ENCODE assay signal across 13 mouse cellular contexts in the genomic region with DNA sequence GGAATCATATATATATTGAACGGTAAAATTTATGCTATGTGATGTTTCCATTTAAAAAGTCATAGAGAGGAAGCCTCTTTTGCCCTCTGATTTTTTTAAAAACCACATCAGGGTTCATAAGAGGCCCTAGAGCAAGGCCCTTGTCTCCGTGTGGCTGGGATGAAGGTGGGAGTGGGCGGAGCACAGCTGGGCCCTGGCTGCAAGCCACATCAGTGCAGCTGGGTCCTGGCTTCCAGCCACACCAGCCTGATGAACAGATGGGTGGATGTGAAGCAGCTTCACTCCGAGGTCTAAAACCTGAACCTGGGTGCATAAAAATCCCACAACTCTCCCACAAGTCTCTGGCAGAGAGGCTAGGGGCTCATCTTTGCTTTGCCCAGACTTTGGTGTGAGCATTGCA.
DNase-seq lines count a peak whose midpoint lies in the region; ATAC-seq lines count a peak whose summit lies in the region.
"Had no signal": no experiment of that assay in that cellular context is flagged by ENCODE, and none has a peak within 500 bp of the region (broad histone marks: within the 10 kb centered on the region; RNA-seq: fewer than 3 reads in every experiment).

No protein-coding gene starts in this region.

- 33% methylated on average over 4 of the region's 4 CpGs for WGBS in lung, embryonic 16.5 days

- H3K36me3 ChIP-seq in lung, embryonic 16.5 days (ENCODE audit: control insufficient read depth, insufficient read depth, low read length), result no peaks in the 10 kb centered on the region
- H3K36me3 ChIP-seq: embryonic facial prominence, embryonic 13.5 days; intestine, embryonic 15.5 days had no signal

- H3K9me3 ChIP-seq in lung, embryonic 16.5 days (ENCODE audit: control insufficient read depth, low read length), result no peaks in the 10 kb centered on the region
- H3K9me3 ChIP-seq: embryonic facial prominence, embryonic 13.5 days; intestine, embryonic 15.5 days; limb, embryonic 12.5 days had no signal

- no peak overlapping the region for H3K27ac ChIP-seq in lung, embryonic 16.5 days (ENCODE audit: low read length)
- H3K27ac ChIP-seq: embryonic facial prominence, embryonic 13.5 days; intestine, embryonic 15.5 days; limb, embryonic 12.5 days had no signal

- DNase-seq in kidney, postnatal 10 days, result peak; percentile 27
- DNase-seq in kidney, adult 9 months, result no peak
- peak; percentile 62 for DNase-seq in testis, postnatal 10 days (ENCODE audit: low spot score)
- no peak for DNase-seq in testis, postnatal 14 days (ENCODE audit: low spot score)
- peak; percentile 26 for DNase-seq in thymus, postnatal 4 days
- no peak for DNase-seq in urinary bladder, postnatal 14 days (ENCODE audit: low spot score)
- DNase-seq: cerebellum, adult 9-11 months; gastrocnemius, postnatal 36 days had no signal

- no peak overlapping the region for H3K9ac ChIP-seq in lung, embryonic 16.5 days (ENCODE audit: low read length)
- H3K9ac ChIP-seq: embryonic facial prominence, embryonic 13.5 days; intestine, embryonic 15.5 days; limb, embryonic 12.5 days had no signal

- H3K4me2 ChIP-seq in lung, embryonic 16.5 days (ENCODE audit: low read depth, low read length), result no peak overlapping the region
- H3K4me2 ChIP-seq: embryonic facial prominence, embryonic 13.5 days; intestine, embryonic 15.5 days; limb, embryonic 12.5 days had no signal

- H3K4me1 ChIP-seq in lung, embryonic 16.5 days (replicated peaks; ENCODE audit: control insufficient read depth, insufficient read depth, low read length), result peaks cover 5% of the 10 kb centered on the region; the same call in 1 of the 2 replicates
- H3K4me1 ChIP-seq: intestine, embryonic 15.5 days; limb, embryonic 12.5 days had no signal

- H3K4me3 ChIP-seq in lung, embryonic 16.5 days (ENCODE audit: low read length), result no peak overlapping the region
- H3K4me3 ChIP-seq: embryonic facial prominence, embryonic 13.5 days; intestine, embryonic 15.5 days; limb, embryonic 12.5 days had no signal

- ATAC-seq in lung, embryonic 16.5 days (ENCODE audit: low read depth), result peak; percentile 69; the same call in 1 of the 2 replicates
- ATAC-seq: forebrain, embryonic 16.5 days; intestine, embryonic 15.5 days had no signal

- no peaks in the 10 kb centered on the region for H3K27me3 ChIP-seq in lung, embryonic 16.5 days (ENCODE audit: control insufficient read depth, insufficient read depth, low read depth, low read length)
- H3K27me3 ChIP-seq: embryonic facial prominence, embryonic 13.5 days; intestine, embryonic 15.5 days had no signal

Comparison
In these comparisons a context has a peak if more than half of its experiments do, and no peak if none do; other contexts are left out.
1. DNase-seq: peak in kidney, postnatal 10 days (single experiment), testis, postnatal 10 days (single experiment) and thymus, postnatal 4 days (single experiment); none in kidney, adult 9 months (single experiment), testis, postnatal 14 days (single experiment) and urinary bladder, postnatal 14 days (single experiment).